Mouse (Mus musculus) forebrain, embryonic 16.5 days (tissue): ENCODE measurements around the gene Nek8. TPM values are rescaled to one million over a fixed set of nuclear protein-coding genes. Genes with fewer than 3 reads are reported as not detected.

Experiments used
- ATAC-seq: fragments of 200-750 bp; cut with Nextera tagmentation; 2 replicates; pipeline ENCODE4 v1.8.0; 2017; ENCODE audit warnings: mild to moderate bottlenecking, moderate library complexity
- H3K27ac ChIP-seq: fragments of 300-500 bp; sonication (generic); 2 replicates; pipeline ENCODE4 v1.5.1; 2014; ENCODE audit warnings: low read length, control low read depth
- H3K27me3 ChIP-seq: fragments of 300-500 bp; sonication (generic); replicated peaks from 2 replicates; pipeline ENCODE4 v1.6.1; 2014; ENCODE audit warnings: low read length; ENCODE audit not compliant: control insufficient read depth, insufficient read depth
- H3K36me3 ChIP-seq: fragments of 300-500 bp; sonication (generic); 2 replicates; pipeline ENCODE4 v1.6.1; 2014; ENCODE audit not compliant: control insufficient read depth, insufficient read depth
- H3K4me1 ChIP-seq: fragments of 300-500 bp; sonication (generic); replicated peaks from 2 replicates; pipeline ENCODE4 v1.6.1; 2014; ENCODE audit warnings: low read length; ENCODE audit not compliant: control insufficient read depth, insufficient read depth
- H3K4me2 ChIP-seq: fragments of 300-500 bp; sonication (generic); 2 replicates; pipeline ENCODE4 v1.6.1; 2014; ENCODE audit warnings: mild to moderate bottlenecking, low read length, control low read depth
- H3K4me3 ChIP-seq: fragments of 300-500 bp; sonication (generic); replicated peaks from 2 replicates; pipeline ENCODE4 v1.5.1; 2014; ENCODE audit warnings: mild to moderate bottlenecking, low read length, control low read depth
- H3K9ac ChIP-seq: fragments of 300-500 bp; sonication (generic); replicated peaks from 2 replicates; pipeline ENCODE4 v1.6.1; 2014; ENCODE audit warnings: low read depth, low read length, control low read depth
- H3K9me3 ChIP-seq: fragments of 300-500 bp; sonication (generic); 2 replicates; pipeline ENCODE4 v1.6.1; 2016; ENCODE audit warnings: low read length; ENCODE audit not compliant: control insufficient read depth
- WGBS: fragments of 180-500 bp; shearing (Covaris S2); extraction: QIAGEN DNeasy Blood & Tissue Kit; methylation state at CpG from one replicate; pipeline ENCODE4 v1.1.7; 2014; 5-methylcytosine and 5-hydroxymethylcytosine counted together
- polyA plus RNA-seq: library from polyadenylated mRNA; unstranded; fragments of >200 nt; fragmentation: Nextera tagmentation; extraction: Ambion mirVana; gene quantifications from 2 replicates; pipeline ENCODE4 v1.2.1, GENCODE M21; 2015

Gene Nek8
- 5.1 and 6.0 TPM in 2 replicates for polyA plus RNA-seq

- H3K9ac ChIP-seq: peak within 1 kb of the TSS; percentile 54
- peak within 1 kb of the TSS; percentile 66 for H3K4me3 ChIP-seq
- peaks cover 42% of the 10 kb centered on the region for H3K4me1 ChIP-seq
- H3K36me3 ChIP-seq: peaks cover 19% of the 10 kb centered on the region
- no peaks in the 10 kb centered on the region for H3K27me3 ChIP-seq
- H3K9me3 ChIP-seq: no peaks in the 10 kb centered on the region
- H3K27ac ChIP-seq: peak within 1 kb of the TSS; percentile 55; the same call in 1 of the 2 replicates
- 1% methylated on average over 32 of the region's 32 CpGs for WGBS
- ATAC-seq: peak; percentile 58
- peak within 1 kb of the TSS; percentile 68 for H3K4me2 ChIP-seq
Observed at GRCm38 (mm10) chr11:78176402-78176862, at the start of gene Nek8, which contains the start of gene Tlcd1. Gene Nek8, minus strand, starts transcription at chr11:78176675. Gene Tlcd1, plus strand, starts transcription at chr11:78176711.

GRCm38 (mm10) chr11:78223586-78223985 lies 47.1 kb upstream of the Nek8 start:
- no peak overlapping the region for H3K4me3 ChIP-seq
- H3K9ac ChIP-seq: no peak overlapping the region
- no peaks in the 10 kb centered on the region for H3K4me1 ChIP-seq
- no peak for ATAC-seq
- H3K9me3 ChIP-seq: no peaks in the 10 kb centered on the region
- H3K4me2 ChIP-seq: no peak overlapping the region
- WGBS: 91% methylated on average over 4 of the region's 4 CpGs
- peaks cover 67% of the 10 kb centered on the region for H3K36me3 ChIP-seq
- H3K27me3 ChIP-seq: no peaks in the 10 kb centered on the region
- H3K27ac ChIP-seq: no peak overlapping the region

GRCm38 (mm10) chr11:78215709-78216317 lies 39.3 kb upstream of the Nek8 start:
- ATAC-seq: no peak

DNA sequence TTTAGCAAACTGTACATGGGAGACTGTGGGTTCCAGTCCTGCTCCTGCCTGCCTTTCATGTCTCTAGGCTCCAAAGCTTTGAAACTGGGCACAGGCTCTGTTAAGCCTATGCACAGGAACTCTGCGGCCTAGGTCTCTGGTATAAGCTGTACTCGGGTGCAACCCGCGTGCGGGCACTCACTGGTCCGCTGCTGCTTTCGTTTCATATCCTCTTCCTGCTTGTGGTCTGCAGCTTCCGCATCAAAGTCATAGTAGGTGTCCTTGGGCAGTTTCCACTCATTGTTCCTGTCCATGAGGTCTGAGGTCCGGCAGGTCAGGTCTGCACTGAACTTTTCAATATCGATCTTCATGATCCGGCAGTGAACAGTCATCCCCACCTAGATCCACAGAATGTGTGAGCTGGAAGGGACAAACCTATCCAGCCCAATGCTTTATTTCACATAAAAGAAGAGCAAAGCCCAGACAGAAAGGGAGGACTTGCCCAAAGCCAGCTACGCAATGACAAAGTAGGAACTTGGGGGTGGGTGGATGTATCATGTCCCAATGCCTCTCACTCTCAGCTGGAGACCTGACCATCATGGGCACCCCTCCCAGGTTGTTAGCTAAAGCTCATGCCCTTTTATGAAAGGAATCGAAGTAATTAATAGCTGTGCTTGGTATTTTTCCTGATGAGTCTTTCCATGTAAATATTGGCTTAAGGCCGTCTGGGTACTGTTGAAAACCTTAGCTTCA lies 36.8 kb upstream of the Nek8 start:
- no peak overlapping the region for H3K4me2 ChIP-seq
- WGBS: 93% methylated on average over 14 of the region's 14 CpGs
- no peaks in the 10 kb centered on the region for H3K4me1 ChIP-seq

More at GRCm38 (mm10) chr11:78215709-78216317, 39.3 kb upstream of the Nek8 start:
- no peak overlapping the region for H3K9ac ChIP-seq
- WGBS: 86% methylated on average over 11 of the region's 11 CpGs
- no peak overlapping the region for H3K4me3 ChIP-seq
- H3K36me3 ChIP-seq: peaks cover 57% of the 10 kb centered on the region
- no peak overlapping the region for H3K4me2 ChIP-seq
- no peak overlapping the region for H3K27ac ChIP-seq
- no peaks in the 10 kb centered on the region for H3K4me1 ChIP-seq
- no peaks in the 10 kb centered on the region for H3K27me3 ChIP-seq
- no peaks in the 10 kb centered on the region for H3K9me3 ChIP-seq

DNA sequence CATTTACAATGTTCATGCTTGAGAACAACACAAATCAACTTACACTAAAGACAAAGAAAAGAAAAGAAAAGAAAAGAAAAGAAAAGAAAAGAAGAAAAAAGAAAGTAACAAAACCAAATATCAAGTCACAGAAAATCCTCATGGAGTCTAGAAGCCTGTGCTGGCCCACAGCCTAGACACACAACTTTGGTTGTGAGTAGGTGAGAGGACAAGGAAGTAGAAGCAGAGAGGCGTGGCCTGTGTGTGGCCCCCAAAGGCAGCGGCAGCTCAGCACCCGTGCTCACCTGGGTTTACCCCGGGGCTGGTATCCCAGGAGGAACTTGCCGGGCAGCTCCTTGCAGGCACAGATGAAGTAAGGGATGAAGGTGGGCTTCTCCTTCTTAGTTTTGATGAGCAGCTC lies 35.0 kb upstream of the Nek8 start:
- H3K4me3 ChIP-seq: no peak overlapping the region
- H3K4me2 ChIP-seq: no peak overlapping the region
- H3K9me3 ChIP-seq: no peaks in the 10 kb centered on the region
- ATAC-seq: no peak
- H3K36me3 ChIP-seq: peaks cover 49% of the 10 kb centered on the region
- no peaks in the 10 kb centered on the region for H3K4me1 ChIP-seq
- no peaks in the 10 kb centered on the region for H3K27me3 ChIP-seq
- H3K9ac ChIP-seq: no peak overlapping the region
- 95% methylated on average over 5 of the region's 5 CpGs for WGBS
- H3K27ac ChIP-seq: no peak overlapping the region

More for the DNA sequence above, 36.8 kb upstream of the Nek8 start:
- Histone ChIP-seq H3K9me3 (no peaks in the 10 kb centered on the region), H3K27ac (no peak overlapping the region), H3K27me3 (no peaks in the 10 kb centered on the region), H3K9ac (no peak overlapping the region), H3K36me3 (peaks cover 43% of the 10 kb centered on the region), H3K4me3 (no peak overlapping the region)
- ATAC-seq: no peak

DNA sequence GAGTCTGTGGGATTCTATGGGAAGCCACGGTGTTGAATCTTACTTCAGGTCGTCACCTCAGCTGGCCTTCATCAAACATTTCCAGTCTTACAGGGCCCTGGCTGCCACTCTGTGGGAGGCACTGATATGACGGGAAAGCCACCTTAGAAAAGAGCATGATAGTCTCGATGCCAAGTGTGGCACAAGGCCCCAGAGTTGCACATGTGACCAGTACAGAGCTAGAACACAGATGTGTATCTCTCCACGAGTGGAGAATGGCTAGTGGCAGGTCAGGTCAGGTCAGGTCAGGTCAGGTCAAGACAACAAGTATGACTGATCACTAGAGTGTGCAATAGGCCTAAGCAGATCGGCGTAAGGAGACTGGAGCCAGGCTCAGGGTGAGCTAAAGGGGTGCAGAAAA lies 34.1 kb upstream of the Nek8 start:
- no peaks in the 10 kb centered on the region for H3K27me3 ChIP-seq
- WGBS: 86% methylated on average over 7 of the region's 7 CpGs
- ATAC-seq: no peak
- no peak overlapping the region for H3K27ac ChIP-seq
- no peaks in the 10 kb centered on the region for H3K4me1 ChIP-seq
- H3K4me3 ChIP-seq: no peak overlapping the region
- no peak overlapping the region for H3K4me2 ChIP-seq
- H3K36me3 ChIP-seq: peaks cover 46% of the 10 kb centered on the region
- no peaks in the 10 kb centered on the region for H3K9me3 ChIP-seq
- no peak overlapping the region for H3K9ac ChIP-seq

DNA sequence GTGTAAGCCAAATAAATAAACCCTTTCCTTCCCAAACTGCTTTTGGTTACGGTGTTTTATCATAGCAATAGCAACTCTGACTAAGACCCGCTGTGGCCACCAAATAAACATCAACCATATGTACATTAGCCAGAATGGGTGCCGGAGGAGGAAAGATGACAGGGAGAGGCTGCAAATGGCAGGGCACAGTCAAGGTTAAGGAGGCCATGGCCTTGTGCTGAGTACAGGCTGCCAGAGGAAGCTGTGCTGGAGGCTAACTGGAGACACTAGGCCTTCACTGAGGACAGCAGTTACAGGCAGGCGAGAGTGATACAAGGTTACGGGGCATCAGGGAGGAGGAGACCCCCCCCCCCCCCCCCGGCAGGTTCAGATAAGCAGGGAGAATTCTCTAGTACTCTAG lies 33.4 kb upstream of the Nek8 start:
- WGBS: 96% methylated on average over 6 of the region's 6 CpGs
- no peak overlapping the region for H3K4me2 ChIP-seq
- no peak for ATAC-seq
- no peaks in the 10 kb centered on the region for H3K27me3 ChIP-seq
- H3K4me1 ChIP-seq: no peaks in the 10 kb centered on the region
- peaks cover 45% of the 10 kb centered on the region for H3K36me3 ChIP-seq
- no peak overlapping the region for H3K9ac ChIP-seq
- no peak overlapping the region for H3K4me3 ChIP-seq
- no peak overlapping the region for H3K27ac ChIP-seq
- H3K9me3 ChIP-seq: no peaks in the 10 kb centered on the region

- H3K4me3 ChIP-seq: no peak overlapping the region
- no peak overlapping the region for H3K4me2 ChIP-seq
- no peak overlapping the region for H3K9ac ChIP-seq
- H3K4me1 ChIP-seq: no peaks in the 10 kb centered on the region
- 93% methylated on average over 7 of the region's 7 CpGs for WGBS
- no peaks in the 10 kb centered on the region for H3K27me3 ChIP-seq
- H3K27ac ChIP-seq: no peak overlapping the region
- no peaks in the 10 kb centered on the region for H3K9me3 ChIP-seq
- no peak for ATAC-seq
- peaks cover 31% of the 10 kb centered on the region for H3K36me3 ChIP-seq
Observed at GRCm38 (mm10) chr11:78207190-78207589, 30.7 kb upstream of the Nek8 start.

DNA sequence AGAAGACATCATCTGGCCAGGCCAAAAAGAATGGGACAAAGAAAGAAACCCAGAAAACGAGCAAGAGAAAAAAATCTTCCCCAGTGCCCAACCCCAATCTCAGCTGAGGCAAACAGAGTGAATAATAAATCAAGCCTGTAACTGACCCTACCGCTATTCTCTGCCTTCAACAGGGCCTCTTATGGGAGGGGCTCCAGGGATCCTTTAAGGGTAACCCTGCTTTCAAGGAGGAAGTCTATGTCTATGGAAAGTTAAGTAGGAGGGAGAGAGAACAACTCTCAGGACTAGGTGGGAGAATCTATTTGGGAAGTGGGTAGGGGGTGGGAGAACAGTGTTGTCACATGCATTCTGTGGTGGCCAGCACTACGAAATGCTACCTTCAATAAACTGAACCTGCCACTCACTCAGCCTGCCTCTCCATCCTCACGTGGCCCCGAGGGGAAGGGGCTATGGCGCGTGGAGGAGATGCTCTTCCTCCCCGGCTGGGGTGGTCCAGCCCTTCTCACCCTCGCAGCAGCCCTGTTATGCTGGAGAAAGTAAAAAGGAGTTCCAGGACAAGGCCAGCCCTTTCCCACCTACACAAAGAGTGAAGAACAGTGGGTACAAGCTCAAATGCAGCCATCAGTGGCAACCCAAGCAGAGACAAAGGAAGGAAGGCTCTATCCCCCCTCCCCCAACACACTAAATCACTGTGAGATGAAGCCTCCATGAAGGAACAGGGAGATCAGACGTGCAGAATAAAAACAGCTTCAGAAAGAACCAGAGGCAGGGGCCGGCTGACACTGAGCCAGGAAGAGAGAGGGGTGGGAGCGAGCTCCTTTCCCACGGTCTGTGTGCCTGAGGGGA lies 29.1 kb upstream of the Nek8 start:
- ATAC-seq: no peak
- H3K4me3 ChIP-seq: no peak overlapping the region
- WGBS: 56% methylated on average over 13 of the region's 13 CpGs
- no peak overlapping the region for H3K4me2 ChIP-seq
- no peak overlapping the region for H3K27ac ChIP-seq
- no peaks in the 10 kb centered on the region for H3K9me3 ChIP-seq
- H3K27me3 ChIP-seq: no peaks in the 10 kb centered on the region
- H3K36me3 ChIP-seq: peaks cover 25% of the 10 kb centered on the region
- no peak overlapping the region for H3K9ac ChIP-seq
- H3K4me1 ChIP-seq: no peaks in the 10 kb centered on the region
